Mouse (Mus musculus) liver, adult 10 weeks (tissue): ENCODE measurements around the gene Rd3l. TPM values are rescaled to one million over a fixed set of nuclear protein-coding genes. Genes with fewer than 3 reads are reported as not detected.

Experiments
- polyA plus RNA-seq: library from polyadenylated mRNA; stranded (reverse); fragments of 350-450 nt; fragmentation: Illumina TruSeq; extraction: RNeasy Lipid Tissue Mini Kit (QIAGEN cat#74804); gene quantifications from one replicate; pipeline ENCODE4 v1.2.3, GENCODE M21; 2014; ENCODE audit warnings: low read depth, low replicate concordance

The Rd3l gene
- not detected for polyA plus RNA-seq

DNA sequence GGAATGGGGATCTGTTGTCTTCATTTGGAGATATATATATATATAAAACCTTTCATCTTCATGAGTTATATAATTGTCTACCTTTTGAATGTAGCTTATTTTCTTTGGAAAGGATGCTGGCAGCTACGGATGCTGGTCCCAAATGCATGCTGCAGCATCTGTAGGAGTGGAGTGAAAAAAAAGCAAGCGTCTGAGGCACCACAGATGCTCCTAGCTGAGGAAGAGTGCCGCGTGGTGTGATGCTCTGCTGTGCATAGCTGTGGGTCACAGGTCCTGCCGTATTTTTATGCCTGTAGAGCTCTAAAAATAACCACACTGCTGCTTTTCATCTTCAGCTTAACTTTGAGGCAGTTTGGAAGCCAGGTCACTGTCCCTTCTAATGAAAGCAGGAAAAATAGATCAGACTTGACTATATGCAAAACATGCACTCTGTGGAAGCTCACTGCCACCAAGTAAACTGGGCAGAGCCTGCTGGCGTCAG lies at the start of gene Rd3l:
Gene Rd3l, minus strand, starts transcription at position 431 of the 481 bp plus-strand sequence.

DNA sequence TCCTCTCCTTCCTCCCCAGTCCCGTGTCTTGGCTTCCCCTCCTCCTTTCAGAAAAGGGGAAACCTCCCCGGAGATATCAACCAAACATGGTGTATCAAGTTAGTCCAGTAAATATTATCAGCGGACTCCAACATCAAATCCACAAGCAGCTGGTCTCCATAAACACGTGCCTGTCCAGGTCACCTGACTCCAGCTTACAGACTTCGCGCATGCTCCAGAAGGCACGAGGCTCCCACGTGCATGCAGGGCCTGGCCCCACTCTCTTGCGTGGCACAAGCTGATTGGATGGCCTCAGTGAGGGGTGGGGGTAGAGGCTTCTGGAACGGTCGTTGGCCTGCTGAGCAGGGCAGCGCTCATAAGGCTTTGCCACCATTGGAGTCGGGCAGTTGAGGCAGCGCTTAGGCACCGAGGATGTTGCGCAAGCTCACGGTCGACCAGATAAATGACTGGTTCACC lies 9.9 kb downstream of the Rd3l start, which contains the start of gene Tdrd9:
Gene Tdrd9, plus strand, starts transcription at position 329 of the 456 bp plus-strand sequence.

DNA sequence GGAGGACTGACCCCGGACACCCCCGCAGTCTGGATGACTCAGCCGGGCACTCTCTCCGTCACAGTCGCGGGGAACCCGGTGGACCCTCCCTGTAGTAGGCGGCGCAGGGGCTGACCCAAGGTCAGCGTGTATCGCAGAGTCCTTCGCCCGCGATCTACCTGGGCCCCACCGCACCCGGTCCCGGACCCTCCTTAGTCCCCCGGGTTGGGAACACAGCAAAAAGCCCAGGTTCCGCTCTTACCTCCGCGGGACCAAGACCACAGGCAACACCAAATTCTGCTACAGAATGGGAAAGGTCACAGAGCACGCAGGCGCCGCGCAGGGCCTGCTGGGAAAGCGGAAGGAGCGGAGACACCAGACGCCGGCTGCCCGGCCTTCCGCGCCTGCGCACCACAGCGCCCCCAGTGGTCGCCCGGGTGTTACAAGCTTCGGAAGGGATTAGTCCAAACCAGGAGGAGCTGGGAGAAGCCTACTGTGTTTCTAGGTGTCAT lies 14.4 kb downstream of the Rd3l start, which contains the start of gene Atp5mpl:
Gene Atp5mpl, minus strand, starts transcription at position 295 of the 491 bp plus-strand sequence.

Other genes starting within 250 kb of the Rd3l start
- 1.4 TPM for gene Klc1, start 222.5 kb downstream of the Rd3l start, polyA plus RNA-seq
- 0.32 TPM for gene Xrcc3, start 167.4 kb downstream of the Rd3l start, polyA plus RNA-seq
- 17.2 TPM for gene Zfyve21, start 167.1 kb downstream of the Rd3l start, polyA plus RNA-seq
- 2.1 TPM for gene Ppp1r13b, start 73.2 kb downstream of the Rd3l start, polyA plus RNA-seq
- gene Atp5mpl, start 14.3 kb downstream of the Rd3l start, polyA plus RNA-seq, result 712 TPM
- not detected for gene Tdrd9, start 9.8 kb downstream of the Rd3l start, polyA plus RNA-seq
- gene Aspg, start 125.4 kb upstream of the Rd3l start, polyA plus RNA-seq, result 12.8 TPM
- gene Kif26a, start 164.9 kb upstream of the Rd3l start, polyA plus RNA-seq, result 0.05 TPM